Mouse (Mus musculus) liver, embryonic 16.5 days (tissue): Measurements from ENCODE around the gene Rab30. TPM values are rescaled to one million over a fixed set of nuclear protein-coding genes. Genes with fewer than 3 reads are reported as not detected.

Experiments used
- ATAC-seq: fragments of 200-750 bp; cut with Nextera tagmentation; 2 replicates; pipeline ENCODE4 v1.8.0; 2017; ENCODE audit warnings: low read depth, mild to moderate bottlenecking, moderate number of reproducible peaks, moderate library complexity
- H3K27ac ChIP-seq: fragments of 300-500 bp; sonication (generic); 2 replicates; pipeline ENCODE4 v1.5.1; 2014; ENCODE audit warnings: mild to moderate bottlenecking, low read length
- H3K27me3 ChIP-seq: fragments of 300-500 bp; sonication (generic); 2 replicates; pipeline ENCODE4 v1.6.1; 2014; ENCODE audit warnings: low read depth, low read length, mixed read lengths; ENCODE audit not compliant: control insufficient read depth, insufficient read depth
- H3K36me3 ChIP-seq: fragments of 300-500 bp; sonication (generic); 2 replicates; pipeline ENCODE4 v1.6.1; 2014; ENCODE audit warnings: mild to moderate bottlenecking; ENCODE audit not compliant: control insufficient read depth, insufficient read depth
- H3K4me1 ChIP-seq: fragments of 300-500 bp; sonication (generic); 2 replicates; pipeline ENCODE4 v1.6.1; 2014; ENCODE audit warnings: low read depth, low read length, mixed read lengths; ENCODE audit not compliant: control insufficient read depth
- H3K4me2 ChIP-seq: fragments of 300-500 bp; sonication (generic); 2 replicates; pipeline ENCODE4 v1.6.1; 2014; ENCODE audit warnings: low read depth, low read length, mixed read lengths
- H3K4me3 ChIP-seq: fragments of 300-500 bp; sonication (generic); 2 replicates; pipeline ENCODE4 v1.5.1; 2014; ENCODE audit warnings: low read depth, mild to moderate bottlenecking, low read length
- H3K9ac ChIP-seq: fragments of 300-500 bp; sonication (generic); 2 replicates; pipeline ENCODE4 v1.6.1; 2014; ENCODE audit warnings: low read depth, low read length
- H3K9me3 ChIP-seq: fragments of 300-500 bp; sonication (generic); replicated peaks from 2 replicates; pipeline ENCODE4 v1.6.1; 2016; ENCODE audit warnings: low read length; ENCODE audit not compliant: control insufficient read depth
- WGBS: fragments of 180-500 bp; shearing (Covaris S2); extraction: QIAGEN DNeasy Blood & Tissue Kit; methylation state at CpG from one replicate; pipeline ENCODE4 v1.1.7; 2014; ENCODE audit not compliant: insufficient replicate concordance; 5-methylcytosine and 5-hydroxymethylcytosine counted together
- polyA plus RNA-seq: library from polyadenylated mRNA; unstranded; fragments of >200 nt; fragmentation: Nextera tagmentation; extraction: Ambion mirVana; gene quantifications from 2 replicates; pipeline ENCODE4 v1.2.1, GENCODE M21; 2015

The Rab30 gene
- polyA plus RNA-seq, 1 experiment from 2014 or later = 5.3 TPM

DNA sequence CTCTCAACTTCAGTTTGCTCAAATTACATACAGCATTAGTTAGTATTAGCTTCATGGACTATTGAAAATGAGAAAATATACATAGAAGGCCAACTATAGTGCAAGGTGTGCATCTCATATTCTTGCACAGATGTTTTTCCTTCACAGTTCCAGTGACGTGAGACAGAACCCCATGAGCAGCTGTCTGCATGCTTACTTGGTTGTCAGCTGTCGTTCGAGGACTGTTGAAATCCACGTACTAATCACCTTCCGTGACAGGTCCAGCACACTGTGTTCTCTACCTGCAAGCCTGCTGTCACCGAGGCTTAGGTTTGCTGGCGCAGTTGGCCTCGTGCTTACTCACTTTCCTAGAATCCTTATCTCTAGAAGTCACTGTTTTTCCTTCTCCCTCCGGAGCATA is 76.5 kb downstream of the Rab30 start:
- Histone ChIP-seq H3K4me3 (no peak overlapping the region), H3K4me2 (no peak overlapping the region), H3K9me3 (no peaks in the 10 kb centered on the region), H3K36me3 (no peaks in the 10 kb centered on the region), H3K4me1 (no peaks in the 10 kb centered on the region; the same call in 1 of the 2 replicates), H3K9ac (no peak overlapping the region), H3K27me3 (no peaks in the 10 kb centered on the region), H3K27ac (no peak overlapping the region)
- WGBS = 73% methylated on average over 9 of the region's 9 CpGs
- no peak for ATAC-seq

DNA sequence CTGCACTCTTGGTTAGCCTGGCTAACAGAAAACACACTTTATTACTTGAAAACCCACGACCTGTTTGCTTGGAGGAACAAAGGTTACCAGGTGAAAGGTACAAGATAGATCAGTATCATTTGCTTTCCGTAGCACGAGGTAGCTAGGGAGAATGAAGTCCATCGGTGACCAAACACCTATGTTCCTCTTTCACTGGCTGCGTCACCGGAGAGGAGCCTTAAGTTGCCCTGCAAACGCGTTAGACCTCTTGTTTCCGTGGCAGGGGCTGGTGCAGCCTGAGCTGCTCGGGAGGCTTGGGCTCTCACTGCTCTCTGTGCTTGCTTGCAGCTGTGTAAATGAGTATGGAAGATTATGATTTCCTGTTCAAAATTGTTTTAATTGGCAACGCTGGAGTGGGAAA is 78.3 kb downstream of the Rab30 start:
- no peak overlapping the region for H3K27ac ChIP-seq
- peak; percentile 47 for ATAC-seq
- no peak overlapping the region for H3K4me2 ChIP-seq
- H3K9ac ChIP-seq = no peak overlapping the region; the same call in 1 of the 2 replicates
- H3K9me3 ChIP-seq = no peaks in the 10 kb centered on the region
- H3K4me1 ChIP-seq = no peaks in the 10 kb centered on the region; the same call in 1 of the 2 replicates
- no peaks in the 10 kb centered on the region for H3K36me3 ChIP-seq
- H3K4me3 ChIP-seq = no peak overlapping the region
- WGBS = 61% methylated on average over 11 of the region's 11 CpGs
- no peaks in the 10 kb centered on the region for H3K27me3 ChIP-seq

DNA sequence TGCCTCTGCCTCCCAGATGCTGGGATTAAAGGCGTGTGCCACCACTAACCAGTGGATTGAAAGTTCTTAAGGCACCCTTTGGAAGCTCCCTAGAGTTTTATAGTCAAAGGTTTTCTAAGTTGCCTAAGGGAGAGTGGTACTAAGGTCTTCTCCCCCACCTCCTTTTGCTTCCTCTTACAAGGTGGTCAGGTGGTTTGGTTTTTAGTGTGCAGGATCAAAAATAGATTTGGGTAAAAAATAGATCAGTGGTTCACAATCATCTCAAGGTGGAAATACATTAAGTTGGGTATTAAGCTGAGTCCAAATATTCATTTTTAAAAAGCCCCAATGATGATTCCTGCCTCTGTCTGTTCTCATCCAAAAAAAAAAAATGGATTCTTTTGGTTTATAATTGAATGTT is 79.0 kb downstream of the Rab30 start:
- Histone ChIP-seq H3K27ac (no peak overlapping the region), H3K36me3 (no peaks in the 10 kb centered on the region), H3K4me3 (no peak overlapping the region), H3K9me3 (no peaks in the 10 kb centered on the region), H3K4me1 (no peaks in the 10 kb centered on the region; the same call in 1 of the 2 replicates), H3K27me3 (no peaks in the 10 kb centered on the region), H3K9ac (no peak overlapping the region), H3K4me2 (no peak overlapping the region)
- 53% methylated on average over 1 of the region's 1 CpGs for WGBS
- ATAC-seq = no peak

DNA sequence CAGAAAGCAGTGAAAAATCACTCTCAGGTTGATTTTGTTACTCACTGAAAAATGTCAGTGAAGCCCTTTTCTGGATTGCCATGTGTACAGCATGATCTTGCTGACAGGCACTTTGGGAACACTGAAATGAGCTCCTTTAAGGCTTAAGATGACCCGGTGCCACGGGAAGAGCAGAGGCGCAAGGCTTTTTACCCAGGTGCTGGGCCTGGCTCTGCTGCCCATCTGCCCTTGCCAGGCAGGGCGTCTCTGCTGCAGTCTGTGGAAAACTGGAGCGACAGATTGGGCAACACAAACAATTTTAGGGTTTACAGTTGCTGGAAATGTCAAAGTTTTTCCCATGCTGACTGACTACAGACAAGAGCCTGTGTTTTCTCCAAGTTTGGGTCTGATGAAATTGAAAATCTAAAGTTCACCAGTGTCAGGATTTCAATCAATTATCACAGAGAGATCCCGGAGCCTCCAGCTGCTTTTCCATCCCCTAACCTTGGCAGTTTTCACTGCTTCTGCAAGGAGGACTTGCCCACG is 79.6 kb downstream of the Rab30 start:
- no peaks in the 10 kb centered on the region; the same call in 1 of the 2 replicates for H3K4me1 ChIP-seq
- H3K9me3 ChIP-seq = no peaks in the 10 kb centered on the region
- no peak overlapping the region for H3K4me2 ChIP-seq
- no peak for ATAC-seq
- H3K27ac ChIP-seq = no peak overlapping the region
- no peak overlapping the region for H3K4me3 ChIP-seq
- 55% methylated on average over 7 of the region's 7 CpGs for WGBS
- no peaks in the 10 kb centered on the region for H3K27me3 ChIP-seq
- H3K9ac ChIP-seq = no peak overlapping the region
- H3K36me3 ChIP-seq = no peaks in the 10 kb centered on the region

DNA sequence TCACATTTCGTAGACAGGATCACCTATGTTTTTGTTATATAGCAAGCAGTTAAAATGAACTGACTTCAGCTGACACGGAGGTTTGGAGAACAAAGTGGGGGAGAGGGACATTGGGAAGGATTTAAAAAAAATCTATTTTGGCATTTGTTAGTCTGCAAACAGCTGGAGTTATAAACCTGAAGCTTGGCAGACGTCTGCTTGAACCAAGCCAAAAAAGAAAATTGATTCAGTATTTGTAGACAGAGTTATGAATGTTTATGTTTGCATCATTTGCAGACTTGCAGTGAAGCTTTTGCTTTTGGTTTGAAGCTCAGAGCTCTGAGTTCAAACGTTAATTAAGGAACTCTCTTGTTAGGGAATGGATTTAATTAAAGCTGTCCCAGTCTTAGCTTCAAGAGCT is 80.5 kb downstream of the Rab30 start:
- no peak overlapping the region for H3K4me3 ChIP-seq
- WGBS = 50% methylated on average over 4 of the region's 4 CpGs
- no peaks in the 10 kb centered on the region for H3K9me3 ChIP-seq
- no peaks in the 10 kb centered on the region for H3K36me3 ChIP-seq
- no peak overlapping the region for H3K4me2 ChIP-seq
- H3K9ac ChIP-seq = no peak overlapping the region
- H3K27me3 ChIP-seq = no peaks in the 10 kb centered on the region
- no peak for ATAC-seq
- no peaks in the 10 kb centered on the region; the same call in 1 of the 2 replicates for H3K4me1 ChIP-seq
- no peak overlapping the region for H3K27ac ChIP-seq

DNA sequence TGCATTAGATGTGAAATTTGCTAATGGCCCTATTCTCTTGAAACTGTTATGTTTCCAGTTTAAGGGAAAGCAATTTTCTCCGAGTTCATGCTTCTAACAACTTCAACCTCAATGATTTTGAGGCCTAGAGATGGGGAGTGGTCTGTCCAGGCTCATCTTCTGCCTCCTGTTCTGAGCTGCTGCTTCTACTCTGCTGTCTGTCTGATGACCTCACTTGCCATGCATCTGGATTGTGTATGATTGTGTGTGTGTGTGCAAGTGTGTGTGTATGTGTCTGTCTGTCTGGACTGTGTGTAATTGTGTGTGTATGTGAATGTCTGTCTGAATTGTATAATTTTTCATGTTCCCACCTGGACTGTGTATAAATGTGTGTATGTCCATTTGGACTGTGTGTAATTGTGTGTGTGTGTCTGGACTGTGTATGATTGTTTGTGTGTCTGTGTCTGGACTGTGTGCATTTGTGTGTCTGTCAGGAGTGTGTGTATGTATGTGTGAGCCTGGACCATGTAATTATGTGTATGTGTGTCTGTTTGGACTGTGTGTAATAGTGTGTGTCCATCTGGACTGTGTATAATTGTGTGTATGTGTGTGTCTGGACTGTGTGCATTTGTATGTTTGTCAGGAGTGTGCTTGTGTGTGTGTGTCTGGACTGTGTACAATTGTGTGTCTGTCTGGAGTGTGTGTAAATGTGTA is 81.2 kb downstream of the Rab30 start:
- H3K9me3 ChIP-seq = no peaks in the 10 kb centered on the region
- 31% methylated on average over 1 of the region's 1 CpGs for WGBS
- no peaks in the 10 kb centered on the region for H3K27me3 ChIP-seq
- H3K9ac ChIP-seq = no peak overlapping the region
- no peaks in the 10 kb centered on the region; the same call in 1 of the 2 replicates for H3K4me1 ChIP-seq
- H3K27ac ChIP-seq = no peak overlapping the region
- no peaks in the 10 kb centered on the region for H3K36me3 ChIP-seq
- ATAC-seq = no peak
- no peak overlapping the region for H3K4me3 ChIP-seq
- H3K4me2 ChIP-seq = no peak overlapping the region

DNA sequence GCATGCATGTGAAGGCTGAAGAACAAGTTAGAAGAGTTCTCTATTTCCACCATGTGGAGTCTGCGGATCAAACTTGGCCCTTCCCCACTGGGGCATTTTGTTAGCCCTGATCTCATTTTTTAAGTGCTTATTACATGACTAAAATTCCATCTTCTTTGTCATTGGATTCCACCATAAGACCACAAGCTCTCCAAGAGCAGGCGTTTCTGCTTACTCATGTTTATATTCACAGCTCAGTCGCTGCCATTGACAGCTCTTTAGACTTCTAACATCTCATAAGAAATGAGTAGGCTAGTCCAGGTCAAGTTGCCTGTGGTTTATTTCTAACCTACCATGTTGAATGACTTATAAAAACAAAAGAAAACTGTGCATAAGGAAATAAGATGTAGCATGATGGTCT is 84.8 kb downstream of the Rab30 start:
- H3K27me3 ChIP-seq = no peaks in the 10 kb centered on the region
- H3K4me3 ChIP-seq = no peak overlapping the region
- H3K4me1 ChIP-seq = no peaks in the 10 kb centered on the region
- WGBS = 74% methylated on average over 3 of the region's 3 CpGs
- H3K36me3 ChIP-seq = no peaks in the 10 kb centered on the region
- no peak for ATAC-seq
- no peak overlapping the region for H3K27ac ChIP-seq
- H3K9ac ChIP-seq = no peak overlapping the region
- no peaks in the 10 kb centered on the region for H3K9me3 ChIP-seq
- H3K4me2 ChIP-seq = no peak overlapping the region

DNA sequence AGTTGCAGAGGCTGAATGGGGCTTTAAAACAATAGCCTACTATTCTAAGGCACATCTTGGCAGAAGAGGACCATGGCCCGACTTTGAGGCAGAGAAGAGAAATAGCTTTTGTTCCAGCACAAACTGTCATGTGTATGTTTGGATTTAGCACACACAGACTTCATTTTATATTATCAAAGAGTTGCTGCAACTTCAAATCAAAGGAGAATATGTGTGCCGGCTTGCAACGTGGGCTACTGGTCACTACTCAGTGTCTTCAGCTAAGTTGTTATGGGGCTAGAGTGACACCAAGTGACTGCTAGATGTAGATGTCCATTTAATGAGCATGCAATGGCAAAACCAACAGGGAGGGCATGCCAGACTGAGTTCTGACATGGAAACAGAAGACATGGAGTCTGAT is 86.6 kb downstream of the Rab30 start:
- Histone ChIP-seq H3K9me3 (no peaks in the 10 kb centered on the region), H3K4me1 (no peaks in the 10 kb centered on the region), H3K4me2 (no peak overlapping the region), H3K9ac (no peak overlapping the region), H3K36me3 (no peaks in the 10 kb centered on the region), H3K27ac (no peak overlapping the region), H3K27me3 (no peaks in the 10 kb centered on the region), H3K4me3 (no peak overlapping the region)
- 55% methylated on average over 3 of the region's 3 CpGs for WGBS
- no peak for ATAC-seq

DNA sequence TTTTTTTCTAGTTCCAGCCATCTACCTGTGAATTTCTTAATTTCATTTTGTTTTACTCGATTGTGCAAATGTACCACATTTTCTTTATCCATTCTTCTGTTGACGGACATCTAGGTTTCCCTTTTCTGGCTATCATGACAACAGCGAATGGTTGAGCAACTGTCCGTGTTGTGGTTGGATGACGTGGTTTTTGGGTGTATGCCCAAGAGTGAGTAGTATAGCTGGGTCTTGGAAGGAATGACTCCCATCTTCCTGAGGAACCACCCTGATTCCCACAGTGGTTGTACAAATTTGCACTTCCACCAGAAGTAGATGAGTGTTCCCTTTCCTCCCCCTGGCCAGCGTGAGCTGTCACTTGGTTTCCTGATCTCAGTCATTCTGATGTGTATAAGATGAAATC is 91.0 kb downstream of the Rab30 start:
- no peak for ATAC-seq
- WGBS = 48% methylated on average over 6 of the region's 6 CpGs

More for the DNA sequence above, 91.0 kb downstream of the Rab30 start:
- no peak overlapping the region for H3K4me3 ChIP-seq
- H3K4me2 ChIP-seq = no peak overlapping the region
- no peaks in the 10 kb centered on the region for H3K27me3 ChIP-seq
- no peaks in the 10 kb centered on the region for H3K4me1 ChIP-seq
- no peak overlapping the region for H3K9ac ChIP-seq
- no peak overlapping the region for H3K27ac ChIP-seq
- H3K9me3 ChIP-seq = no peaks in the 10 kb centered on the region
- H3K36me3 ChIP-seq = no peaks in the 10 kb centered on the region
